Mouse (Mus musculus) spleen, adult 2 months (tissue): ENCODE measurements at regions not wholly inside any gene's neighbourhood (a gene's known extent, or its start where the extent isn't known, plus 50 kb on each side); places are given as distances from the start of the nearest gene placed in this dataset.

Experiments
- DNase-seq, 2 experiments: peaks; one replicate each; pipeline versions ENCODE4 v3.0.0 to v3.0.0-alpha.2; 2012 to 2021; ENCODE audit warnings: low spot score in 2 of 2, low read depth in 1 of 2
- H3K27ac ChIP-seq: fragments of 200-500 bp; 2 replicates; pipeline ENCODE4 v1.5.1; 2012; ENCODE audit warnings: low read length, inconsistent platforms; ENCODE audit not compliant: insufficient read depth
- H3K27me3 ChIP-seq: fragments of 200-500 bp; 2 replicates; pipeline ENCODE4 v1.6.1; 2012; ENCODE audit warnings: mild to moderate bottlenecking, moderate library complexity, low read length, inconsistent platforms; ENCODE audit not compliant: control insufficient read depth, insufficient read depth
- H3K36me3 ChIP-seq: fragments of 200-500 bp; 2 replicates; pipeline ENCODE4 v1.6.1; 2012; ENCODE audit warnings: mild to moderate bottlenecking, low read length, inconsistent platforms; ENCODE audit not compliant: control insufficient read depth, insufficient read depth
- H3K4me1 ChIP-seq: fragments of 200-500 bp; 2 replicates; pipeline ENCODE4 v1.6.1; 2011; ENCODE audit warnings: inconsistent platforms; ENCODE audit not compliant: control insufficient read depth, insufficient read depth, insufficient read length
- H3K4me3 ChIP-seq: fragments of 200-500 bp; 2 replicates; pipeline ENCODE4 v1.5.1; 2011; ENCODE audit warnings: mild to moderate bottlenecking, inconsistent platforms; ENCODE audit not compliant: insufficient read depth, insufficient read length; ENCODE audit errors: extremely low read depth
- CTCF ChIP-seq: fragments of 200-500 bp; IDR thresholded peaks from 2 replicates; pipeline ENCODE4 v1.5.1; 2011; ENCODE audit warnings: mild to moderate bottlenecking, inconsistent platforms; ENCODE audit not compliant: insufficient read depth, insufficient read length, insufficient replicate concordance; ENCODE audit errors: extremely low read depth
- POLR2A ChIP-seq: fragments of 200-500 bp; IDR thresholded peaks from 2 replicates; pipeline ENCODE4 v1.6.1; 2011; ENCODE audit warnings: low read depth, low read length, inconsistent platforms
- WGBS: fragments of 180-500 bp; shearing (Covaris S2); methylation state at CpG from one replicate; pipeline ENCODE4 v1.1.7; 2018; 5-methylcytosine and 5-hydroxymethylcytosine counted together

GRCm38 (mm10) chr17:15208808-15209173, 167.5 kb upstream of the Gm3448 start:
- no peaks in the 10 kb centered on the region for H3K27me3 ChIP-seq
- no peak overlapping the region for H3K4me3 ChIP-seq
- TF ChIP-seq POLR2A, result no peak
- TF ChIP-seq CTCF, result no peak
- no peaks in the 10 kb centered on the region for H3K4me1 ChIP-seq
- WGBS, result 82% methylated on average over 3 of the region's 3 CpGs
- no peak overlapping the region for H3K27ac ChIP-seq
- DNase-seq, result no peak
- H3K36me3 ChIP-seq, result no peaks in the 10 kb centered on the region

GRCm38 (mm10) chr17:15208030-15208807, 166.9 kb upstream of the Gm3448 start:
- H3K4me3 ChIP-seq, result no peak overlapping the region

GRCm38 (mm10) chr17:15207182-15208029, 166.1 kb upstream of the Gm3448 start:
- H3K4me3 ChIP-seq, result no peak overlapping the region
- H3K4me1 ChIP-seq, result no peaks in the 10 kb centered on the region
- H3K36me3 ChIP-seq, result no peaks in the 10 kb centered on the region
- DNase-seq, result no peak
- WGBS, result 89% methylated on average over 24 of the region's 24 CpGs
- no peaks in the 10 kb centered on the region for H3K27me3 ChIP-seq
- H3K27ac ChIP-seq, result no peak overlapping the region
- TF ChIP-seq POLR2A (no peak), CTCF (no peak)

More at GRCm38 (mm10) chr17:15208030-15208807, 166.9 kb upstream of the Gm3448 start:
- no peak for DNase-seq
- Histone ChIP-seq H3K36me3 (no peaks in the 10 kb centered on the region), H3K27ac (no peak overlapping the region), H3K4me1 (no peaks in the 10 kb centered on the region), H3K27me3 (no peaks in the 10 kb centered on the region)
- WGBS, result 62% methylated on average over 19 of the region's 19 CpGs
- no peak for TF ChIP-seq CTCF
- no peak for TF ChIP-seq POLR2A

GRCm38 (mm10) chr17:15205799-15206198, 164.5 kb upstream of the Gm3448 start:
- TF ChIP-seq POLR2A, result no peak
- no peak for TF ChIP-seq CTCF
- no peak overlapping the region for H3K4me3 ChIP-seq
- no peak for DNase-seq
- H3K27me3 ChIP-seq, result no peaks in the 10 kb centered on the region
- H3K4me1 ChIP-seq, result no peaks in the 10 kb centered on the region
- no peaks in the 10 kb centered on the region for H3K36me3 ChIP-seq
- no peak overlapping the region for H3K27ac ChIP-seq
- 85% methylated on average over 4 of the region's 4 CpGs for WGBS

GRCm38 (mm10) chr17:15204524-15204923, 163.2 kb upstream of the Gm3448 start:
- Histone ChIP-seq H3K36me3 (no peaks in the 10 kb centered on the region), H3K4me3 (no peak overlapping the region), H3K4me1 (no peaks in the 10 kb centered on the region), H3K27ac (no peak overlapping the region), H3K27me3 (no peaks in the 10 kb centered on the region)
- WGBS, result 45% methylated on average over 1 of the region's 1 CpGs
- TF ChIP-seq POLR2A (no peak), CTCF (no peak)
- no peak for DNase-seq

- H3K4me1 ChIP-seq, result no peaks in the 10 kb centered on the region
- no peak for TF ChIP-seq CTCF
- no peak for TF ChIP-seq POLR2A
- no peak overlapping the region for H3K4me3 ChIP-seq
- no peaks in the 10 kb centered on the region for H3K36me3 ChIP-seq
- H3K27me3 ChIP-seq, result no peaks in the 10 kb centered on the region
- no peak overlapping the region for H3K27ac ChIP-seq
- DNase-seq, result no peak
- WGBS, result 72% methylated on average over 3 of the region's 3 CpGs
Measured at GRCm38 (mm10) chr17:15199235-15199634, 157.9 kb upstream of the Gm3448 start.
